Mouse (Mus musculus): ENCODE measurements around the gene Msantd3. TPM values are rescaled to one million over a fixed set of nuclear protein-coding genes. Genes with fewer than 3 reads are reported as not detected.

Msantd3 gene
- total RNA-seq (2023), result 18.1 and 18.6 TPM in 2 replicates

DNA sequence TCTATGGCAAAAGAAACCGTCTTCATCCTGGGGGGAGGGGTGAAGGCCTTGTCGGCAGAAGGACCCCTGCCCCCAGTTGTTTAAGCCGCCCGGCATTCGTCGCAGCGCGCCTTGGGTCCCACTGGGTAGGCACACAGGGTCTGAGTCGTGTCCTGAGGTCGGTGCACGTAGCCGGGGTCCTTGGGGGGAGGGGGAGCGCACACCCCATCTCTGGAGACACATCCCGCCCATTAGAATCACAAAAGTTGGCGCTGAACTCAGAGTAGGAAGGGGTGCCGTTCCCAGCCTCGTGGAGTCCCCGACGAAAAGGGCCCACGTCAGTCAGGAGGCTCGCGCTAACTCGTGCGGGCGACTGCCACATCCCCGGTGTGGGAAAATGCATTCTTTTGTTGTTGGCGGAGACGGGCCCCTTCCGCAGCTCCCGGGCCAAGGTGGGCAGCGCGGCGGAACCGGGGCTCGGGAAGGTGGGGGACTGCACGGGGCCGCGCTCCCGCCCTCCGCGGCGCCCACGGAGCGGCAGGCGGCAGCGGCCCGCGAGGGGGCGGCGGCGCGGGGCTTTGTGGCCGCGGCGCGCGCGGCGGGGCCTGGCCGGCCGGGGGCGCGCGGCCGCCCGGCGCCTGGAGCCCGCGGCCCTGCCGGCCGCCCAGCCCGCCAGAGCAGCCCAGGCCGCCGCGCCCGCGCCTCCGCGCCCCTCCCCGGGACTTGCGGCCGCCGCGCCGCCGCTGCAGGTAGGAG lies at the start of gene Msantd3:
Gene Msantd3 (plus strand): TSS at position 95 of the 735 bp plus-strand sequence.

DNA sequence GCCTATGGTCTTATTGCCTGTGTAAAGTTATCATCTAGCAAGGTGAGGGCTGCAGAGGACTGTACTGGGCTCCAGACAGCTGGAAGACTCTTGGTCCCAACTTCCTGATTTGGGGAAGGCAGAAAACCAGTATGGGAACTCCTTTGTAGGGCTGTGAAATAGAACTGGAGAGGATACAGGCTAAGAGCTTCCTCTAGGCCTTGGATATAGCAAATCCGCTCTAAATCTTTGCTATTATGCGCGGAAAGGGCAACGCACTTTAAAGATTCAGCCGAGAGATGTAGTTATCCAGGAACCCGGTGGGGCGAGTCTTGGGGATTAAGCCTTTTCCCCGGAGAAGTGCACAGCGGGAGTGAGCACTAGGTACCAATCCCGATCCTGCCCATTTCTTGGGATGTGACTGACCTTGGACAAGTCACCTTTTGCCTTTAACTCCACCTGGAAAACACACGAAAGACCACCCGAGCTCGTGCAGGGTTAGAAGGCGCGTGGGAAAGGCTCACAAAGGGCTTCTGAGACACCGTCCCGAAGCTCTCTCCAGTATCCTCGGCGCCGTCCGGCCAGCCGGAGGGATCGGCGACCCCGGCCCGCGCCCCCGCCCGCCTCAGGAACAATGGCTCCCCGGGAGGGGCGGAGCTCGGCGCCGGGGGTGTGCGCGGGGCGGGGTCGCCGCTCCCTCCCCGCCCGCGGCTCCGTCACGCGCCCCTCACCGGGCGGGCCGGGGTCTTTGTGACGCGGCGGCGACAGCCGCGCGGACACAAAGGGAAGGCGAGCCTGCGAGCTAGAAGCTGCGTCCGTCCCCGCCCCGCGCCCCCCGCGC lies 44.9 kb downstream of the Msantd3 start, which contains the start of gene Tmeff1:
Gene Tmeff1 (plus strand): TSS at position 754 of the 820 bp plus-strand sequence.

Other genes starting within 250 kb of the Msantd3 start
- 33.3 and 58.6 TPM in 2 replicates for gene Tex10, start 66.5 kb upstream of the Msantd3 start, total RNA-seq (2023)
- not detected in 2 replicates for gene Tmeff1, start 45.2 kb downstream of the Msantd3 start, total RNA-seq (2023)
- gene Cavin4, start 123.6 kb downstream of the Msantd3 start, total RNA-seq (2023), result not detected in 2 replicates

Measured in neutrophil, adult 65 days (primary cell).